Comparison of ENCODE assay signal across 13 mouse cellular contexts in the genomic region with DNA sequence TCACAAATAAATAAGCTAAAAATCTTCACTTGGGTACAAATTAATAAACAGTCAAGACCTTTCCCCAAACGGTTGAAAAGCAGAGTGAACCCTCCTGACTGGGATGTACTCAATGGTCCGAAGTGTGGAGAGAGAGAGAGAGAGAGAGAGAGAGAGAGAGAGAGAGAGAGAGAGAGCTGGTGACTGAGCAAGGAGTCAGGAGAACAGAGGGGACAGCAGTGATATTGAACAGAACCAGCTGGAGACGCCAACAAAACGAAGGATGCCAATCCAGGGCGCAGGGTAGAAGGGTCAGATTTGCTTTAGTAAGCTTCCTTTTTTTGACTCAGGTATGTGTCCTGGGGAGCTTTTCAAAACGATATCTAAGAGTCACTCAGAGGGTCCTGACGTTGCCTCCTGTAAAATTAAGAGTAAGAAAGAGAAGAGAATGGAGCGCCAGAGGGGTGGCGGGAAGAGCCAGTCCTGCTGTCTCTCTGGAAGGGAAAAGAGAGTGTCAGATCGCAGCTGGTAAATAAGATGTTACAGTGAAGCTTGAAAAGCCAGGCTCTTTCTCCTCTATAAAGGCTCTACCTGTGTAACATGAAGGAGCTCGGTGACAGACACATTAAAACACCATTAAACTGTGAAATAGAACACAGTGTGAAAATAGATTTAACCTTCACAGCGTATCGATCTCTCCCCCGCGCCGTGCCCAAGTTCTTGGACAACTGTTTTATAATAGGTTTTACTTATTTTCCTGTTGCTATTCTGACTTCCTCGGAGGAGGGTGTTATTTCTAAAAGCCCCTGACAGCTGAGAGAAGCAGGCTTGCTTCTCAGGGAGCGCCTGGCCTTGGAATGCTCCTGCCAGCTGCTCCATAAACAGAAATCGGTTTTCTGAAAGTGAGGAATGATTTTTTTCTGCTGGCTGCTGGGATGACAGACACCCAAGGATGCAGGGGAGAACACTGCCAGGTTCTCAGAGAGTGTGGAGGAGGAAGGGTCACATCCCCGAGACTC.
DNase-seq lines count a peak whose midpoint lies in the region; ATAC-seq and TF ChIP-seq lines count a peak whose summit lies in the region.
"Had no signal": no experiment of that assay in that cellular context is flagged by ENCODE, and none has a peak within 500 bp of the region (broad histone marks: within the 10 kb centered on the region; RNA-seq: fewer than 3 reads in every experiment).

No protein-coding gene starts in this region.

- 0 out of 2 replicates have a peak overlapping the region, but pooled peaks have one; percentile 12 for H3K4me3 ChIP-seq in kidney, embryonic 15.5 days (replicated peaks)
- 0 out of 2 replicates have a peak overlapping the region, but pooled peaks have one; percentile 2 for H3K4me3 ChIP-seq in lung, postnatal 0 days (ENCODE audit: low read depth, low read length)
- no peak overlapping the region for H3K4me3 ChIP-seq in liver, embryonic 11.5 days (ENCODE audit: low read depth, low read length)
- H3K4me3 ChIP-seq: erythroblast, embryonic 14.5 days; stomach, embryonic 15.5 days had no signal

- no peaks in the 10 kb centered on the region for H3K9me3 ChIP-seq in kidney, embryonic 15.5 days (replicated peaks)
- no peaks in the 10 kb centered on the region for H3K9me3 ChIP-seq in lung, postnatal 0 days (ENCODE audit: low read length)
- H3K9me3 ChIP-seq in liver, embryonic 11.5 days (ENCODE audit: control insufficient read depth, low read length) = no peaks in the 10 kb centered on the region
- H3K9me3 ChIP-seq: stomach, embryonic 15.5 days had no signal

- ATAC-seq in kidney, embryonic 15.5 days (replicated peaks; ENCODE audit: low FRiP score) = no peak
- ATAC-seq in lung, postnatal 0 days = peak; percentile 60
- ATAC-seq in liver, embryonic 11.5 days (replicated peaks; ENCODE audit: low FRiP score) = no peak

- 43% methylated on average over 20 of the region's 20 CpGs for WGBS in kidney, embryonic 15.5 days
- WGBS in lung, postnatal 0 days = 49% methylated on average over 20 of the region's 20 CpGs
- 75% methylated on average over 20 of the region's 20 CpGs for WGBS in liver, embryonic 11.5 days

- peaks cover 6% of the 10 kb centered on the region; the same call in 1 of the 2 replicates for H3K4me1 ChIP-seq in kidney, embryonic 15.5 days
- no peaks in the 10 kb centered on the region for H3K4me1 ChIP-seq in lung, postnatal 0 days (ENCODE audit: insufficient read depth, low read depth, low read length)
- H3K4me1 ChIP-seq in liver, embryonic 11.5 days (replicated peaks; ENCODE audit: control insufficient read depth, insufficient read depth, low read length) = no peaks in the 10 kb centered on the region
- H3K4me1 ChIP-seq: stomach, embryonic 15.5 days had no signal

- H3K27ac ChIP-seq in kidney, embryonic 15.5 days = no peak overlapping the region
- H3K27ac ChIP-seq in lung, postnatal 0 days (ENCODE audit: low read length) = peak overlapping the region; percentile 47
- no peak overlapping the region for H3K27ac ChIP-seq in liver, embryonic 11.5 days (ENCODE audit: low read depth, low read length)
- H3K27ac ChIP-seq: stomach, embryonic 15.5 days had no signal

- TF ChIP-seq EP300 in lung, postnatal 0 days (IDR thresholded peaks at IDR 0.05) = 0 out of 2 replicates have a peak, but pooled peaks have one; percentile 10

- no peaks in the 10 kb centered on the region for H3K36me3 ChIP-seq in kidney, embryonic 15.5 days
- no peaks in the 10 kb centered on the region for H3K36me3 ChIP-seq in lung, postnatal 0 days (ENCODE audit: insufficient read depth, low read length)
- H3K36me3 ChIP-seq in liver, embryonic 11.5 days (ENCODE audit: control insufficient read depth, insufficient read depth, low read length) = no peaks in the 10 kb centered on the region
- H3K36me3 ChIP-seq: stomach, embryonic 15.5 days had no signal

- H3K9ac ChIP-seq in kidney, embryonic 15.5 days = no peak overlapping the region
- H3K9ac ChIP-seq in lung, postnatal 0 days (replicated peaks; ENCODE audit: low read depth) = no peak overlapping the region
- H3K9ac ChIP-seq in liver, embryonic 11.5 days (ENCODE audit: low read depth, low read length) = no peak overlapping the region
- H3K9ac ChIP-seq: stomach, embryonic 15.5 days had no signal

- peak overlapping the region; percentile 45 for H3K4me2 ChIP-seq in kidney, embryonic 15.5 days
- peak overlapping the region; percentile 9; the same call in 1 of the 2 replicates for H3K4me2 ChIP-seq in lung, postnatal 0 days (replicated peaks; ENCODE audit: low read depth, low read length)
- no peak overlapping the region for H3K4me2 ChIP-seq in liver, embryonic 11.5 days
- H3K4me2 ChIP-seq: stomach, embryonic 15.5 days had no signal

- no peaks in the 10 kb centered on the region for H3K27me3 ChIP-seq in kidney, embryonic 15.5 days
- no peaks in the 10 kb centered on the region for H3K27me3 ChIP-seq in lung, postnatal 0 days (replicated peaks; ENCODE audit: insufficient read depth, low read length)
- no peaks in the 10 kb centered on the region for H3K27me3 ChIP-seq in liver, embryonic 11.5 days (replicated peaks; ENCODE audit: control insufficient read depth, insufficient read depth, low read length)
- H3K27me3 ChIP-seq: CH12.LX; stomach, embryonic 15.5 days had no signal

- no peak for TF ChIP-seq CTCF in lung, postnatal 0 days (IDR thresholded peaks at IDR 0.05)

- DNase-seq in kidney, postnatal 10 days = no peak
- DNase-seq in ovary, adult 18-20 months (ENCODE audit: low spot score) = peak; percentile 1
- no peak for DNase-seq in ovary, postnatal 14 days (ENCODE audit: low spot score)
- DNase-seq in lung, postnatal 0 days (ENCODE audit: low spot score) = peak; percentile 61
- peak; percentile 42 for DNase-seq in telencephalon, adult 2 months (ENCODE audit: low read depth, low spot score)
- no peak for DNase-seq in liver, embryonic 11.5 days (ENCODE audit: low spot score)
- DNase-seq: heart, postnatal 14 days; liver; retina, postnatal 1 day had no signal

Comparison
In these comparisons a context has a peak if more than half of its experiments do, and no peak if none do; other contexts are left out.
1. DNase-seq: peak in ovary, adult 18-20 months (single experiment), lung, postnatal 0 days (single experiment) and telencephalon, adult 2 months (single experiment); none in kidney, postnatal 10 days (single experiment), ovary, postnatal 14 days (single experiment) and liver, embryonic 11.5 days (single experiment).